Mouse (Mus musculus): ENCODE data around the gene Lingo2.

- TF ChIP-seq RAD21 (IDR thresholded peaks at IDR 0.05; ENCODE audit: low read depth, low read length) (no peak), NELFE (IDR thresholded peaks at IDR 0.05; ENCODE audit: low read depth, low read length) (no peak), ZC3H11A (IDR thresholded peaks at IDR 0.05; ENCODE audit: low read depth, low read length) (no peak), MYC (IDR thresholded peaks at IDR 0.05; ENCODE audit: low read depth, low read length) (no peak), EP300 (IDR thresholded peaks at IDR 0.05; ENCODE audit: low read depth in 1 of 2, low read length in 2 of 2) (no peak), E2F4 (IDR thresholded peaks at IDR 0.05; ENCODE audit: borderline replicate concordance, low read depth, low read length) (no peak), CTCF (IDR thresholded peaks at IDR 0.05 in 2 of 3, conservative IDR thresholded peaks at IDR 0.05 in 1 of 3; ENCODE audit: control insufficient read depth in 1 of 3, insufficient read depth in 1 of 3, low read depth in 2 of 3, low read length in 3 of 3, poor library complexity in 1 of 3, severe bottlenecking in 1 of 3) (no peak), GATA1 (IDR thresholded peaks at IDR 0.05; ENCODE audit: low read depth, low read length) (no peak), POLR2A (IDR thresholded peaks at IDR 0.05; ENCODE audit: control insufficient read depth in 1 of 2, insufficient read depth in 1 of 2, low read depth in 1 of 2, low read length in 2 of 2, poor library complexity in 1 of 2) (no peak), KAT2A (conservative IDR thresholded peaks at IDR 0.05; ENCODE audit: low read depth, low read length) (no peak), MYB (IDR thresholded peaks at IDR 0.05; ENCODE audit: low read depth, low read length) (no peak), MEF2A (IDR thresholded peaks at IDR 0.05; ENCODE audit: extremely low read depth, insufficient replicate concordance, low read depth, low read length, poor library complexity, severe bottlenecking) (no peak), BHLHE40 (IDR thresholded peaks at IDR 0.05; ENCODE audit: borderline replicate concordance, low read depth, low read length) (no peak), ZMIZ1 (IDR thresholded peaks at IDR 0.05; ENCODE audit: low read depth, low read length) (no peak)
These were observed 640.1 kb downstream of the Lingo2 start for GRCm38 (mm10) chr4:36311431-36311830.

All from MEL (cell line).